Mouse (Mus musculus) midbrain, embryonic 12.5 days (tissue): ENCODE data around the gene Reg2. TPM values are rescaled to one million over a fixed set of nuclear protein-coding genes. Genes with fewer than 3 reads are reported as not detected.
"Not testable (repeated sequence)": the region's sequence is repeated elsewhere in the genome, so short reads cannot be mapped to it uniquely, and the experiment has no call there.

Source experiments
- ATAC-seq: fragments of 200-750 bp; cut with Nextera tagmentation; 2 replicates; pipeline ENCODE4 v1.8.0; 2017; ENCODE audit warnings: low read depth, moderate TSS enrichment, moderate library complexity; ENCODE audit not compliant: low FRiP score
- H3K27ac ChIP-seq: fragments of 300-500 bp; sonication (generic); replicated peaks from 2 replicates; pipeline ENCODE4 v1.5.1; 2016; ENCODE audit warnings: mild to moderate bottlenecking
- H3K27me3 ChIP-seq: fragments of 300-500 bp; sonication (generic); 2 replicates; pipeline ENCODE4 v1.6.1; 2016; ENCODE audit warnings: mild to moderate bottlenecking
- H3K36me3 ChIP-seq: fragments of 300-500 bp; sonication (generic); 2 replicates; pipeline ENCODE4 v1.6.1; 2016
- H3K4me1 ChIP-seq: fragments of 300-500 bp; sonication (generic); 2 replicates; pipeline ENCODE4 v1.6.1; 2016
- H3K4me2 ChIP-seq: fragments of 300-500 bp; sonication (generic); replicated peaks from 2 replicates; pipeline ENCODE4 v1.6.1; 2016; ENCODE audit warnings: mild to moderate bottlenecking, moderate library complexity
- H3K4me3 ChIP-seq: fragments of 300-500 bp; sonication (generic); 2 replicates; pipeline ENCODE4 v1.5.1; 2016; ENCODE audit warnings: mild to moderate bottlenecking
- H3K9ac ChIP-seq: fragments of 300-500 bp; sonication (generic); replicated peaks from 2 replicates; pipeline ENCODE4 v1.6.1; 2016; ENCODE audit warnings: mild to moderate bottlenecking, moderate library complexity
- H3K9me3 ChIP-seq: fragments of 300-500 bp; sonication (generic); 2 replicates; pipeline ENCODE4 v1.6.1; 2016; ENCODE audit warnings: mild to moderate bottlenecking
- WGBS: fragments of 180-500 bp; shearing (Covaris S2); methylation state at CpG from one replicate; pipeline ENCODE4 v1.1.7; 2016; 5-methylcytosine and 5-hydroxymethylcytosine counted together
- polyA plus RNA-seq: library from polyadenylated mRNA; unstranded; fragments of >200 nt; fragmentation: Nextera tagmentation; extraction: Ambion mirVana; gene quantifications from 2 replicates; pipeline ENCODE4 v1.2.1, GENCODE M21; 2016

Reg2 gene
- not detected in 2 replicates for polyA plus RNA-seq

- H3K36me3 ChIP-seq, H3K27ac ChIP-seq, H3K9ac ChIP-seq, H3K4me3 ChIP-seq, H3K9me3 ChIP-seq, ATAC-seq, H3K4me1 ChIP-seq, H3K27me3 ChIP-seq, H3K4me2 ChIP-seq: not testable (repeated sequence)
- 97% methylated on average over 4 of the region's 17 CpGs for WGBS
Observed at GRCm38 (mm10) chr6:78395323-78395722, at the start of gene Reg2. Reg2 (plus strand) TSS chr6:78395623.

GRCm38 (mm10) chr6:78361971-78362563 is 33.4 kb upstream of the Reg2 start:
- H3K4me1 ChIP-seq: no peaks in the 10 kb centered on the region
- H3K9ac ChIP-seq: no peak overlapping the region
- WGBS: 80% methylated on average over 2 of the region's 2 CpGs
- H3K27me3 ChIP-seq: no peaks in the 10 kb centered on the region
- H3K27ac ChIP-seq: no peak overlapping the region
- no peak overlapping the region for H3K4me2 ChIP-seq
- H3K36me3 ChIP-seq: no peaks in the 10 kb centered on the region
- H3K4me3 ChIP-seq: no peak overlapping the region
- ATAC-seq: no peak
- H3K9me3 ChIP-seq: no peaks in the 10 kb centered on the region

GRCm38 (mm10) chr6:78370357-78370756 is 25.1 kb upstream of the Reg2 start, which contains the start of gene Reg3b:
Reg3b (plus strand) TSS chr6:78370657.
- no peak for ATAC-seq
- 90% methylated on average over 2 of the region's 2 CpGs for WGBS

GRCm38 (mm10) chr6:78378765-78379164 is 16.7 kb upstream of the Reg2 start, which contains the start of gene Reg3d:
Reg3d (minus strand) TSS chr6:78378865.
- H3K4me1 ChIP-seq: no peaks in the 10 kb centered on the region
- 82% methylated on average over 2 of the region's 2 CpGs for WGBS
- H3K9ac ChIP-seq: no peak within 1 kb of the TSS
- H3K9me3 ChIP-seq: no peaks in the 10 kb centered on the region
- H3K4me3 ChIP-seq: no peak within 1 kb of the TSS
- H3K27ac ChIP-seq: no peak within 1 kb of the TSS
- no peak for ATAC-seq
- H3K27me3 ChIP-seq: no peaks in the 10 kb centered on the region
- H3K36me3 ChIP-seq: no peaks in the 10 kb centered on the region
- H3K4me2 ChIP-seq: no peak within 1 kb of the TSS

More at GRCm38 (mm10) chr6:78370357-78370756, 25.1 kb upstream of the Reg2 start, which contains the start of gene Reg3b:
- Histone ChIP-seq H3K9ac (no peak within 1 kb of the TSS), H3K27ac (no peak within 1 kb of the TSS), H3K27me3 (no peaks in the 10 kb centered on the region), H3K9me3 (no peaks in the 10 kb centered on the region), H3K36me3 (no peaks in the 10 kb centered on the region), H3K4me1 (no peaks in the 10 kb centered on the region), H3K4me2 (no peak within 1 kb of the TSS), H3K4me3 (no peak within 1 kb of the TSS)

GRCm38 (mm10) chr6:78380409-78380808 is 15.0 kb upstream of the Reg2 start, which contains the start of gene Reg3a:
Reg3a (plus strand) TSS chr6:78380709.
- ATAC-seq: no peak
- Histone ChIP-seq H3K4me1 (no peaks in the 10 kb centered on the region), H3K4me2 (no peak within 1 kb of the TSS), H3K36me3 (no peaks in the 10 kb centered on the region), H3K27me3 (no peaks in the 10 kb centered on the region), H3K4me3 (no peak within 1 kb of the TSS), H3K9ac (no peak within 1 kb of the TSS), H3K27ac (no peak within 1 kb of the TSS), H3K9me3 (no peaks in the 10 kb centered on the region)

- no peak overlapping the region for H3K27ac ChIP-seq
- no peaks in the 10 kb centered on the region for H3K27me3 ChIP-seq
- no peaks in the 10 kb centered on the region for H3K4me1 ChIP-seq
- H3K4me2 ChIP-seq: no peak overlapping the region
- H3K9ac ChIP-seq: no peak overlapping the region
- H3K9me3 ChIP-seq: no peaks in the 10 kb centered on the region
- no peak for ATAC-seq
- 87% methylated on average over 3 of the region's 3 CpGs for WGBS
- no peak overlapping the region for H3K4me3 ChIP-seq
- no peaks in the 10 kb centered on the region for H3K36me3 ChIP-seq
Observed at GRCm38 (mm10) chr6:78385609-78386008, 9.8 kb upstream of the Reg2 start.

GRCm38 (mm10) chr6:78422411-78422810 is 27.0 kb downstream of the Reg2 start, which contains the start of gene Reg1:
Reg1 (plus strand) TSS chr6:78422711.
- H3K4me3 ChIP-seq, H3K27ac ChIP-seq, H3K9me3 ChIP-seq, H3K36me3 ChIP-seq, H3K9ac ChIP-seq, H3K4me1 ChIP-seq, H3K27me3 ChIP-seq, H3K4me2 ChIP-seq, ATAC-seq: not testable (repeated sequence)

- Histone ChIP-seq H3K9me3 (no peaks in the 10 kb centered on the region), H3K9ac (no peak overlapping the region), H3K27ac (no peak overlapping the region), H3K36me3 (no peaks in the 10 kb centered on the region), H3K27me3 (no peaks in the 10 kb centered on the region), H3K4me1 (no peaks in the 10 kb centered on the region), H3K4me3 (no peak overlapping the region), H3K4me2 (no peak overlapping the region)
- no peak for ATAC-seq
- WGBS: 92% methylated on average over 3 of the region's 3 CpGs
Observed at GRCm38 (mm10) chr6:78425497-78425896, 30.1 kb downstream of the Reg2 start.

- Histone ChIP-seq H3K9me3 (no peaks in the 10 kb centered on the region), H3K4me2 (no peak overlapping the region), H3K4me1 (no peaks in the 10 kb centered on the region), H3K4me3 (no peak overlapping the region), H3K36me3 (no peaks in the 10 kb centered on the region), H3K27ac (no peak overlapping the region), H3K27me3 (no peaks in the 10 kb centered on the region), H3K9ac (no peak overlapping the region)
- WGBS: 73% methylated on average over 1 of the region's 1 CpGs
- no peak for ATAC-seq
Observed at GRCm38 (mm10) chr6:78447202-78447601, 51.8 kb downstream of the Reg2 start.

GRCm38 (mm10) chr6:78448409-78448808 is 53.0 kb downstream of the Reg2 start:
- no peak overlapping the region for H3K9ac ChIP-seq
- ATAC-seq: no peak
- H3K4me2 ChIP-seq: no peak overlapping the region
- H3K27me3 ChIP-seq: no peaks in the 10 kb centered on the region
- no peak overlapping the region for H3K4me3 ChIP-seq
- H3K27ac ChIP-seq: no peak overlapping the region
- H3K36me3 ChIP-seq: no peaks in the 10 kb centered on the region
- no peaks in the 10 kb centered on the region for H3K9me3 ChIP-seq
- H3K4me1 ChIP-seq: no peaks in the 10 kb centered on the region

GRCm38 (mm10) chr6:78452804-78453203 is 57.4 kb downstream of the Reg2 start:
- Histone ChIP-seq H3K4me2 (no peak overlapping the region), H3K4me3 (no peak overlapping the region), H3K27ac (no peak overlapping the region), H3K9ac (no peak overlapping the region), H3K9me3 (no peaks in the 10 kb centered on the region), H3K36me3 (no peaks in the 10 kb centered on the region), H3K27me3 (no peaks in the 10 kb centered on the region), H3K4me1 (no peaks in the 10 kb centered on the region)
- 88% methylated on average over 2 of the region's 2 CpGs for WGBS
- no peak for ATAC-seq
